Mouse (Mus musculus) heart, embryonic 14.5 days (tissue): ENCODE measurements around the gene Grip1. TPM values are rescaled to one million over a fixed set of nuclear protein-coding genes. Genes with fewer than 3 reads are reported as not detected.

ENCODE experiments used
- ATAC-seq: fragments of 200-750 bp; cut with Nextera tagmentation; 2 replicates; pipeline ENCODE4 v1.8.0; 2017; ENCODE audit warnings: low read depth, moderate TSS enrichment; ENCODE audit not compliant: insufficient number of reproducible peaks, insufficient read depth, low FRiP score
- H3K27ac ChIP-seq, 2 experiments: fragments of 200-500 bp in 1 of 2; fragments of 300-500 bp in 1 of 2; sonication (generic) in 1 of 2; replicated peaks in 1 of 2; 2 replicates each; pipeline ENCODE4 v1.5.1; 2012 to 2014; ENCODE audit warnings: low read depth in 2 of 2, low read length in 2 of 2, control low read depth in 1 of 2, mild to moderate bottlenecking in 1 of 2, mixed read lengths in 1 of 2; ENCODE audit not compliant: control insufficient read depth in 1 of 2, insufficient read depth in 1 of 2
- H3K27me3 ChIP-seq: fragments of 300-500 bp; sonication (generic); 2 replicates; pipeline ENCODE4 v1.6.1; 2014; ENCODE audit warnings: mild to moderate bottlenecking, low read length, control low read depth; ENCODE audit not compliant: control insufficient read depth, insufficient read depth
- H3K36me3 ChIP-seq: fragments of 300-500 bp; sonication (generic); 2 replicates; pipeline ENCODE4 v1.6.1; 2014; ENCODE audit warnings: mild to moderate bottlenecking, control low read depth, low read length, mixed read lengths; ENCODE audit not compliant: control insufficient read depth, insufficient read depth
- H3K4me1 ChIP-seq, 2 experiments: fragments of 200-500 bp in 1 of 2; fragments of 300-500 bp in 1 of 2; sonication (generic) in 1 of 2; 2 replicates each; pipeline ENCODE4 v1.6.1; 2012 to 2014; ENCODE audit warnings: low read length in 2 of 2, control low read depth in 1 of 2, mixed read lengths in 1 of 2; ENCODE audit not compliant: control insufficient read depth in 2 of 2, insufficient read depth in 2 of 2
- H3K4me2 ChIP-seq: fragments of 300-500 bp; sonication (generic); 2 replicates; pipeline ENCODE4 v1.6.1; 2014; ENCODE audit warnings: mild to moderate bottlenecking, low read length
- H3K4me3 ChIP-seq, 2 experiments: fragments of 200-500 bp in 1 of 2; fragments of 300-500 bp in 1 of 2; sonication (generic) in 1 of 2; 2 replicates each; pipeline ENCODE4 v1.5.1; 2012 to 2014; ENCODE audit warnings: low read length in 2 of 2, mild to moderate bottlenecking in 2 of 2, control low read depth in 1 of 2, low read depth in 1 of 2, moderate library complexity in 1 of 2; ENCODE audit not compliant: control insufficient read depth in 1 of 2, insufficient read depth in 1 of 2
- H3K9ac ChIP-seq: fragments of 300-500 bp; sonication (generic); 2 replicates; pipeline ENCODE4 v1.6.1; 2014; ENCODE audit warnings: mild to moderate bottlenecking, low read length
- H3K9me3 ChIP-seq: fragments of 300-500 bp; sonication (generic); 2 replicates; pipeline ENCODE4 v1.6.1; 2016; ENCODE audit warnings: low read length, control low read depth; ENCODE audit not compliant: control insufficient read depth
- WGBS: fragments of 180-500 bp; shearing (Covaris S2); extraction: QIAGEN DNeasy Blood & Tissue Kit; methylation state at CpG from one replicate; pipeline ENCODE4 v1.1.7; 2014; 5-methylcytosine and 5-hydroxymethylcytosine counted together
- polyA plus RNA-seq: library from polyadenylated mRNA; unstranded; fragments of >200 nt; fragmentation: Nextera tagmentation; extraction: Ambion mirVana; gene quantifications from 2 replicates; pipeline ENCODE4 v1.2.1, GENCODE M21; 2014

Gene Grip1
- polyA plus RNA-seq, 1 experiment from 2014 or later: 2.9 TPM

DNA sequence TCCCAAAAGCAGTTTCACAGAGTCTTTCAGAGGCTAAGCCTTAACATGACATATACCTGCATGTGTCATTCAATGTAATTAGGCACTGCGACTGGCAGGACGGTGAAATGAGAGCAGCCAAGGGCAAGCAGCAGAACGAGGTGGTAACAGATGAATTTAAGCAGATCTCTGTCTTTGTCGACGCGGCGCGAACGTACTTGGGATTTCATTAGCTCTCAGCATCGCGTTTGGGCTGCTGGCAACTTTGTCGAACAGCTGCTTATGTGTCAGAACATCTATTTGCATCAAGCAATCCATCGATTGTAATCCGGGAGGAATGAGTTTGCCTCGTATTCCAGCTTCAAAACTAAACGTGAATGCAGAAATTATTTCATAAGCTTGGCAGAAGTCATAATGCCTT, 483.9 kb downstream of the Grip1 start:
- ATAC-seq: no peak

GRCm38 (mm10) chr10:119943906-119944305, 490.3 kb downstream of the Grip1 start:
- ATAC-seq: no peak

More for the DNA sequence above, 483.9 kb downstream of the Grip1 start:
- Histone ChIP-seq H3K4me1 (no peaks in the 10 kb centered on the region), H3K27me3 (no peaks in the 10 kb centered on the region), H3K9me3 (no peaks in the 10 kb centered on the region), H3K9ac (no peak overlapping the region), H3K4me3 (no peak overlapping the region), H3K36me3 (no peaks in the 10 kb centered on the region), H3K4me2 (no peak overlapping the region), H3K27ac (no peak overlapping the region)
- 65% methylated on average over 16 of the region's 16 CpGs for WGBS

GRCm38 (mm10) chr10:119951460-119951859, 497.8 kb downstream of the Grip1 start:
- Histone ChIP-seq H3K4me3 (no peak overlapping the region), H3K4me1 (peaks cover 0 to 2% of the 10 kb centered on the region in 2 experiments; a peak in 1 of 4 replicates), H3K27me3 (no peaks in the 10 kb centered on the region), H3K9ac (no peak overlapping the region), H3K36me3 (no peaks in the 10 kb centered on the region), H3K9me3 (no peaks in the 10 kb centered on the region), H3K27ac (no peak overlapping the region), H3K4me2 (no peak overlapping the region)
- ATAC-seq: no peak
- WGBS: 70% methylated on average over 6 of the region's 6 CpGs

More at GRCm38 (mm10) chr10:119943906-119944305, 490.3 kb downstream of the Grip1 start:
- Histone ChIP-seq H3K27ac (no peak overlapping the region), H3K4me3 (no peak overlapping the region), H3K9me3 (no peaks in the 10 kb centered on the region), H3K36me3 (no peaks in the 10 kb centered on the region), H3K27me3 (no peaks in the 10 kb centered on the region), H3K4me1 (no peaks in the 10 kb centered on the region), H3K4me2 (no peak overlapping the region), H3K9ac (no peak overlapping the region)
- WGBS: 85% methylated on average over 8 of the region's 8 CpGs

DNA sequence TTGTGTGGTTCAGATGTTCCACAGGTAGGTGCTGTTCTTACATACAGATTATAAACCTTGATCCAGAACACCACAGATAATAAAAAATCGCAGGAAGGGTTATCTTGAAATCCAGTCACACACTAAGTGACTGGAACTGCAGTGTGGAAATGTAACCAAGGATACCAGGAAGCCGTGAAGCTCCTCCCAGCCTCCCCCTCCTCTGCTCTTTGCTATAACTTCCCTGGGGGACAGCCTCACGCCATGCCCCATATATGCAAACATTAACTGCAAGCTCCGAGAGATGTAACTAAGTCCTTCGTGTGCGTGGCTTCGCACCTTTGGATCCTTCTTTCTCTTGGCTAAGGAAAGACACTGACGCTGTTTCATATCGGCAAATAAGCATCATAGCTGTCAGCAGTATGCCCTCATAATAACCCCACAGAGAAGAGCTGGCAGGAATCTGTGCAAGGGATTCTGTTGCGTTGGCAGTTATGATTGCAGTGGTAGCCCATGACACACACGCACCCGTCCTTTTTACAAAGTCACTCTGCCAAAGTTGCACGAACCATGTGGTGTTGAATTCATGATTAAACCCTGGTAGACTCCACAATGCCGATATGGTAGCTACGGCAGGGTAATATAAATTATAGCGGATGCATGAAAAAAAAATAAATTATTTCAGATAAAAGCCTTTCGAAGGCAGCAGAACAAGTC, 503.8 kb downstream of the Grip1 start:
- H3K36me3 ChIP-seq: no peaks in the 10 kb centered on the region
- 77% methylated on average over 17 of the region's 17 CpGs for WGBS
- no peak for ATAC-seq

DNA sequence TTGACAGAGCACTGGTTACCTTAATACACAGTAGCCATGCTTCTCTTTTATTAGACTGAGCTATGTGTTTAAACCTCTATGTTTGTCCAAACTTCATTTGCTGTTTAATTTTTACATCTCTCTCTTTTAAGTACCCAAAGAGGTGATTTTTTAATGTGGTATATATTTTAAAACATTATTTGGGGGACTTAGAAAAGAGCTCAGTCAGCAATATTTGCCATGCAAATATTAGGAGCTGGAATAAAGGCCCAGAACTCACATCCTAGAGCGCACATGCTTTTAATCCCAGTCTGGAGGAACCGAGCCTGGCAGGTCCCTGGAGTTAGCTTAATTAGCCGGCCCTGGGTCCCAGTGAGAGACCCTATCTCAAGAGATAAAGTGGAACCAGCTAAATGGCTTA, 507.3 kb downstream of the Grip1 start:
- Histone ChIP-seq H3K4me1 (0 out of 4 replicates have a peak, but pooled peaks cover 0 to 2% of the 10 kb centered on the region in 2 experiments), H3K4me3 (no peak overlapping the region), H3K36me3 (no peaks in the 10 kb centered on the region), H3K4me2 (no peak overlapping the region), H3K27me3 (no peaks in the 10 kb centered on the region), H3K27ac (no peak overlapping the region), H3K9me3 (no peaks in the 10 kb centered on the region), H3K9ac (no peak overlapping the region)
- ATAC-seq: no peak
- WGBS: 39% methylated on average over 3 of the region's 3 CpGs

More for the DNA sequence above, 503.8 kb downstream of the Grip1 start:
- H3K9ac ChIP-seq: no peak overlapping the region
- no peak overlapping the region for H3K4me3 ChIP-seq
- no peak overlapping the region for H3K27ac ChIP-seq
- H3K27me3 ChIP-seq: no peaks in the 10 kb centered on the region
- H3K4me1 ChIP-seq: 0 out of 4 replicates have a peak, but pooled peaks cover 0 to 2% of the 10 kb centered on the region in 2 experiments
- H3K9me3 ChIP-seq: no peaks in the 10 kb centered on the region
- H3K4me2 ChIP-seq: no peak overlapping the region

DNA sequence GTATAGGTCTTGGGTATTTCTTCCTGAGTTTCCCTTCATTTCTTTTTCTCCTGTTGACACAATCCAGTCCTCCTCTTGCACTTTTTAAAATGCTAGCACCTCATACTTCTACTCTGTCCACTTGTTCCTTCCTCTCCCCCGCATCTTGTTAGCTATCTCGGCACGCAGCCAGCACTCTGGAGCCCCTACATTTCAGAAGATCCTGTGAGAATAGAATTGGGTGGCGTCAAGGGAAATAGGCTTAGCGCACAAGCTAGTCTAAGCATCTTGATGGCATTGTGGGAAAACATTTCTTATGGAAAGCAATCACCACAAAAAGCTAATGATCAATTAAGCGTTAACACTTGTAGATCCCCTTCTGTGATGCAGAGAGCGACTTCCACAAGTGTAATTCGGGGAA, 512.7 kb downstream of the Grip1 start:
- Histone ChIP-seq H3K27me3 (no peaks in the 10 kb centered on the region), H3K4me2 (no peak overlapping the region), H3K4me1 (0 out of 4 replicates have a peak, but pooled peaks cover 0 to 2% of the 10 kb centered on the region in 2 experiments), H3K9me3 (no peaks in the 10 kb centered on the region), H3K27ac (no peak overlapping the region), H3K4me3 (no peak overlapping the region), H3K36me3 (no peaks in the 10 kb centered on the region), H3K9ac (no peak overlapping the region)
- no peak for ATAC-seq
- WGBS: 58% methylated on average over 8 of the region's 8 CpGs

- no peak overlapping the region for H3K27ac ChIP-seq
- ATAC-seq: no peak
- H3K9me3 ChIP-seq: no peaks in the 10 kb centered on the region
- peak overlapping the region; percentile 67 for H3K4me2 ChIP-seq
- H3K27me3 ChIP-seq: no peaks in the 10 kb centered on the region
- peak overlapping the region; percentile 56; the same call in 1 of the 2 replicates for H3K9ac ChIP-seq
- H3K4me3 ChIP-seq: peak overlapping the region; percentile 30 to 35
- WGBS: 30% methylated on average over 8 of the region's 8 CpGs
- no peaks in the 10 kb centered on the region for H3K36me3 ChIP-seq
- peaks cover 2 to 10% of the 10 kb centered on the region in 2 experiments; a peak in 2 of 4 replicates for H3K4me1 ChIP-seq
Measured at GRCm38 (mm10) chr10:119979396-119979795, 525.8 kb downstream of the Grip1 start.
